Mouse (Mus musculus) heart, embryonic 14.5 days (tissue): Measurements from ENCODE around the gene Rest. TPM values are rescaled to one million over a fixed set of nuclear protein-coding genes. Genes with fewer than 3 reads are reported as not detected.

Source experiments
- ATAC-seq: fragments of 200-750 bp; cut with Nextera tagmentation; 2 replicates; pipeline ENCODE4 v1.8.0; 2017; ENCODE audit warnings: low read depth, moderate TSS enrichment; ENCODE audit not compliant: insufficient number of reproducible peaks, insufficient read depth, low FRiP score
- H3K27ac ChIP-seq, 2 experiments: fragments of 200-500 bp in 1 of 2; fragments of 300-500 bp in 1 of 2; sonication (generic) in 1 of 2; replicated peaks in 1 of 2; 2 replicates each; pipeline ENCODE4 v1.5.1; 2012 to 2014; ENCODE audit warnings: low read depth in 2 of 2, low read length in 2 of 2, control low read depth in 1 of 2, mild to moderate bottlenecking in 1 of 2, mixed read lengths in 1 of 2; ENCODE audit not compliant: control insufficient read depth in 1 of 2, insufficient read depth in 1 of 2
- H3K27me3 ChIP-seq: fragments of 300-500 bp; sonication (generic); 2 replicates; pipeline ENCODE4 v1.6.1; 2014; ENCODE audit warnings: mild to moderate bottlenecking, low read length, control low read depth; ENCODE audit not compliant: control insufficient read depth, insufficient read depth
- H3K36me3 ChIP-seq: fragments of 300-500 bp; sonication (generic); 2 replicates; pipeline ENCODE4 v1.6.1; 2014; ENCODE audit warnings: mild to moderate bottlenecking, control low read depth, low read length, mixed read lengths; ENCODE audit not compliant: control insufficient read depth, insufficient read depth
- H3K4me1 ChIP-seq, 2 experiments: fragments of 200-500 bp in 1 of 2; fragments of 300-500 bp in 1 of 2; sonication (generic) in 1 of 2; 2 replicates each; pipeline ENCODE4 v1.6.1; 2012 to 2014; ENCODE audit warnings: low read length in 2 of 2, control low read depth in 1 of 2, mixed read lengths in 1 of 2; ENCODE audit not compliant: control insufficient read depth in 2 of 2, insufficient read depth in 2 of 2
- H3K4me2 ChIP-seq: fragments of 300-500 bp; sonication (generic); 2 replicates; pipeline ENCODE4 v1.6.1; 2014; ENCODE audit warnings: mild to moderate bottlenecking, low read length
- H3K4me3 ChIP-seq, 2 experiments: fragments of 200-500 bp in 1 of 2; fragments of 300-500 bp in 1 of 2; sonication (generic) in 1 of 2; 2 replicates each; pipeline ENCODE4 v1.5.1; 2012 to 2014; ENCODE audit warnings: low read length in 2 of 2, mild to moderate bottlenecking in 2 of 2, control low read depth in 1 of 2, low read depth in 1 of 2, moderate library complexity in 1 of 2; ENCODE audit not compliant: control insufficient read depth in 1 of 2, insufficient read depth in 1 of 2
- H3K9ac ChIP-seq: fragments of 300-500 bp; sonication (generic); 2 replicates; pipeline ENCODE4 v1.6.1; 2014; ENCODE audit warnings: mild to moderate bottlenecking, low read length
- H3K9me3 ChIP-seq: fragments of 300-500 bp; sonication (generic); 2 replicates; pipeline ENCODE4 v1.6.1; 2016; ENCODE audit warnings: low read length, control low read depth; ENCODE audit not compliant: control insufficient read depth
- WGBS: fragments of 180-500 bp; shearing (Covaris S2); extraction: QIAGEN DNeasy Blood & Tissue Kit; methylation state at CpG from one replicate; pipeline ENCODE4 v1.1.7; 2014; 5-methylcytosine and 5-hydroxymethylcytosine counted together
- polyA plus RNA-seq: library from polyadenylated mRNA; unstranded; fragments of >200 nt; fragmentation: Nextera tagmentation; extraction: Ambion mirVana; gene quantifications from 2 replicates; pipeline ENCODE4 v1.2.1, GENCODE M21; 2014

The Rest gene
- polyA plus RNA-seq, 1 experiment from 2014 or later = 26.7 TPM

- Histone ChIP-seq H3K27me3 (no peaks in the 10 kb centered on the region), H3K9ac (no peak overlapping the region), H3K36me3 (no peaks in the 10 kb centered on the region), H3K4me3 (no peak overlapping the region), H3K27ac (no peak overlapping the region), H3K4me2 (no peak overlapping the region), H3K4me1 (no peaks in the 10 kb centered on the region), H3K9me3 (no peaks in the 10 kb centered on the region)
- no peak for ATAC-seq
- WGBS = 45% methylated on average over 2 of the region's 2 CpGs
Measured at GRCm38 (mm10) chr5:77237104-77237503, 28.2 kb upstream of the Rest start.

DNA sequence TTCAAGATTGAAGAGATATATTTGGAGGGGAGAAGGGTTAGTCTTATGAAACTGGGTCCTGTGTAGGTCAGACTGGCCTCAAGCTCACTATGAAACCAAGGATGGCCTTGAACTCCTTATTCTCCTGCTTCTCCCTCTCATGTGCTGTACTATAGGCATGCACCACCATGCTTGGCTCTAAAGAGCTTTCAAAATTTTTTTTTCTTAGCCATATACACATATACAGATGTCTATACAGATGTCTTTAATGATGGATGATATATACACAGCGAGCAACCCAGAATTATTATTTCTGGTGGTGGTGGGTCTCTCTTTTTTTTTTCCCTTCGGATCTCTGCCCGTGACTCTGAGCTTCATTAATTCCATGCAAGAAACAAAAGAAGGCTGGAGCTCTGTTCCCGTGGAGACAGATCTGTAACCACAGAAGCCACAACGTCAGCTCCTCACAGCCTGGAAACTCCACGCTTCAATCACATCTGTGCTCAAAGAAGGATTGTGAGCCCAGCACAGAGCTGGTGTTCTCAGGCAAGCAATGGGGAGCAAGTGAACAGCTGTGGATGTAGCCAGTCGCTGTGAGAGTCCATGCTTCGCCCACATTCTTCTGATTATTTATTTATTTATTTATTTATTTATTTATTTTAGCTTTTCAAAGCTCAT is 20.8 kb upstream of the Rest start:
- peaks cover 0 to 4% of the 10 kb centered on the region in 2 experiments; a peak in 1 of 4 replicates for H3K4me1 ChIP-seq
- H3K4me2 ChIP-seq = no peak overlapping the region
- H3K9me3 ChIP-seq = no peaks in the 10 kb centered on the region
- no peak overlapping the region for H3K27ac ChIP-seq
- WGBS = 72% methylated on average over 8 of the region's 8 CpGs
- H3K4me3 ChIP-seq = no peak overlapping the region
- no peak for ATAC-seq
- H3K36me3 ChIP-seq = no peaks in the 10 kb centered on the region
- no peak overlapping the region for H3K9ac ChIP-seq
- H3K27me3 ChIP-seq = no peaks in the 10 kb centered on the region

DNA sequence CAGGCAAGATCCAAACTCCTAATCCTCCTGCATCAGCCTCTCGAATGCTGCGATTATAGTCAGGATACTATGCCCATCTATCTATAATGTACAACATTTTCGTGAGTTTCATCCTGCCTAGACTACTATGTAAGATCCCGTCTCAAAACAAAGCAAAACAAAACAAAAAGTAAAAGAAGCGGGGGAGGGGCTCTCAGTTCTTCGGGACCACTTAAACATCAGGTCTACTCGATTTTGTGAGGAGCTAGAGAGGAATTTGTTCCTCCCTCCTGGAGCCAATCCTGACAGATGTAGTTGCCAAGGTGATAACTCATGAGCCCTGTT is 19.9 kb upstream of the Rest start:
- ATAC-seq = no peak
- Histone ChIP-seq H3K36me3 (no peaks in the 10 kb centered on the region), H3K9ac (peak overlapping the region; percentile 54), H3K9me3 (no peaks in the 10 kb centered on the region), H3K27me3 (no peaks in the 10 kb centered on the region), H3K4me2 (peak overlapping the region; percentile 59), H3K4me1 (peaks cover 0 to 4% of the 10 kb centered on the region in 2 experiments; a peak in 1 of 4 replicates), H3K4me3 (peak overlapping the region; percentile 20 to 30), H3K27ac (no peak overlapping the region)
- 43% methylated on average over 7 of the region's 7 CpGs for WGBS

DNA sequence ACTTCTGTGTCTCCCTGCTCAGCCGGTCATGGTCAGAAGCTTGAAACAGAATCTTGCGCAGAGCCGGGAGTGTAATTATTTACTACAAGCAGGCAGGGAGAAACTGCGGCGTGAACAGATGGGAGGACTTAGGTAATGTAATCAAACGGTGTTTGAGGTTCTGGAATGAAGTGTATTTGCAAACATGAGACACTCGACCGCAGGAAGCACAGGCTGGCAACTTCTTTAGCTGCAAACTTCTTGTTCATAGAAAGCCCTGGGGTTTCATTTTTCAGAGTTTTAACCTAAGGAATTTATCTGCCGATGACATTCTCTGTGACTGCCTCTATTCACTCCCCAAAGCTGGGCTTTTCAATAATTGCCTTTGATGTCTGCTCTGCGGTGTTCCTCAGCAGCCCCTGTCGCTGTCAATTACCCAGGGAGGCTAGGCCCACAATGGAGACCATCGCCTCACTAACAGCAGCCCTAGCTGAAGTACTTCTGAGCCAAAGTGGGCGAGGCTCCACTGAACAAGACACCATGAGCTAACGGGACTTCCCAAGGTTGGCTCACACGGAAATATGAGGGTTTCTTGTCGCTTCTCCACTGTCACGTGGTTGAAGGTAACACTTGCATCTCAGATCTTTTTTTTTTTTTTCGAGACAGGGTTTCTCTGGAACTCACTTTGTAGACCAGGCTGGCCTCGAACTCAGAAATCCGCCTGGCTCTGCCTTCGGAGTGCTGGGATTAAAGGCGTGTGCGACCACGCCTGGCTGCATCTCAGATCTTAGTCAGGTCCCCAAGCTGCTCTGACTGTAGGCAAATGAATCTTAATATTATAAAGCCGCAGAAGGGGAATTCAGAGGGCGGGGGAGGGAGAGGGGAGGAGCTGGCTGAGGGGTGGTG is 19.3 kb upstream of the Rest start:
- Histone ChIP-seq H3K27ac (no peak overlapping the region), H3K9me3 (no peaks in the 10 kb centered on the region), H3K27me3 (no peaks in the 10 kb centered on the region), H3K4me2 (peak overlapping the region; percentile 59), H3K4me1 (peaks cover 0 to 4% of the 10 kb centered on the region in 2 experiments; a peak in 1 of 4 replicates), H3K36me3 (no peaks in the 10 kb centered on the region), H3K9ac (peak overlapping the region; percentile 54), H3K4me3 (peak overlapping the region; percentile 20 to 30)
- 41% methylated on average over 26 of the region's 26 CpGs for WGBS
- no peak for ATAC-seq

- Histone ChIP-seq H3K4me3 (no peak overlapping the region), H3K27me3 (no peaks in the 10 kb centered on the region), H3K9ac (no peak overlapping the region), H3K27ac (no peak overlapping the region), H3K9me3 (no peaks in the 10 kb centered on the region), H3K36me3 (no peaks in the 10 kb centered on the region), H3K4me2 (no peak overlapping the region), H3K4me1 (peaks cover 0 to 4% of the 10 kb centered on the region in 2 experiments; a peak in 1 of 4 replicates)
- ATAC-seq = no peak
- WGBS = 62% methylated on average over 9 of the region's 9 CpGs
Measured at GRCm38 (mm10) chr5:77250083-77250482, 15.2 kb upstream of the Rest start.

GRCm38 (mm10) chr5:77251656-77252055 is 13.6 kb upstream of the Rest start:
- H3K4me1 ChIP-seq = no peaks in the 10 kb centered on the region
- H3K9me3 ChIP-seq = no peaks in the 10 kb centered on the region
- H3K27me3 ChIP-seq = no peaks in the 10 kb centered on the region
- ATAC-seq = no peak
- no peak overlapping the region for H3K27ac ChIP-seq
- H3K4me3 ChIP-seq = no peak overlapping the region
- H3K4me2 ChIP-seq = no peak overlapping the region
- H3K9ac ChIP-seq = no peak overlapping the region
- WGBS = 57% methylated on average over 5 of the region's 5 CpGs
- H3K36me3 ChIP-seq = no peaks in the 10 kb centered on the region

GRCm38 (mm10) chr5:77252115-77252827 is 13.0 kb upstream of the Rest start:
- Histone ChIP-seq H3K27ac (no peak overlapping the region), H3K4me3 (no peak overlapping the region), H3K4me2 (no peak overlapping the region), H3K4me1 (no peaks in the 10 kb centered on the region), H3K27me3 (no peaks in the 10 kb centered on the region), H3K36me3 (no peaks in the 10 kb centered on the region), H3K9me3 (no peaks in the 10 kb centered on the region), H3K9ac (no peak overlapping the region)
- no peak for ATAC-seq
- WGBS = 70% methylated on average over 8 of the region's 8 CpGs
